Mouse (Mus musculus) CD8-positive naive resting alpha-beta T cell, adult 2 months (primary cell): ENCODE measurements around the gene Cdk4.

Experiments used
- DNase-seq, 2 experiments: peaks; one replicate each; pipeline ENCODE4 v3.0.0; 2022; ENCODE audit warnings: low read depth in 2 of 2, low spot score in 2 of 2

Gene Cdk4

GRCm38 (mm10) chr10:127063239-127063872 lies at the start of gene Cdk4:
Cdk4 (plus strand) TSS chr10:127063534.
- DNase-seq: peak; percentile 92 to 95

- DNase-seq: no peak
Observed at GRCm38 (mm10) chr10:127016488-127016887, 46.8 kb upstream of the Cdk4 start.

- DNase-seq: no peak
Observed at GRCm38 (mm10) chr10:127017071-127017470, 46.3 kb upstream of the Cdk4 start.

DNA sequence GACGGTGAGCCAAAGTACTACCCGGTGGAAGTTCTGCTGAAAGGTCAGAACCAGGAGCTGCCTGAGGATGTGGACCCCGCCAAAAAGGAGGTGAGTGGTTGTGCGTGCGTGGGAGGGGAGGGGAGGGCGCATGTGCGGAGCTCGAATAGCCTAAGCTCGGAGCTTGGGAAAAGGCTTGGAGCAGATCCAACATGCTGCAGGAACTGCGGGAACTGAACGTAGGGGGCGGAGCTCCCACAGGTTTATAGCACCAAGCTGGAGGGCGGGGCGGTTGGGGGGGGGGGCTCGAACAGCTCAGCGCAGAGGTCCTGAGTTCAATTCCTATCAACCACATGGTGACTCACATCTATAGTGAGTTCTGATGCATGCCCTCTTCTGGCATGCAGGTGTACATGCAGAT lies 44.9 kb upstream of the Cdk4 start:
- DNase-seq: no peak

GRCm38 (mm10) chr10:127030336-127031296 lies 32.7 kb upstream of the Cdk4 start, which contains the start of gene Tsfm:
Tsfm (minus strand) TSS chr10:127030840.
- DNase-seq: peak; percentile 82 to 86

DNA sequence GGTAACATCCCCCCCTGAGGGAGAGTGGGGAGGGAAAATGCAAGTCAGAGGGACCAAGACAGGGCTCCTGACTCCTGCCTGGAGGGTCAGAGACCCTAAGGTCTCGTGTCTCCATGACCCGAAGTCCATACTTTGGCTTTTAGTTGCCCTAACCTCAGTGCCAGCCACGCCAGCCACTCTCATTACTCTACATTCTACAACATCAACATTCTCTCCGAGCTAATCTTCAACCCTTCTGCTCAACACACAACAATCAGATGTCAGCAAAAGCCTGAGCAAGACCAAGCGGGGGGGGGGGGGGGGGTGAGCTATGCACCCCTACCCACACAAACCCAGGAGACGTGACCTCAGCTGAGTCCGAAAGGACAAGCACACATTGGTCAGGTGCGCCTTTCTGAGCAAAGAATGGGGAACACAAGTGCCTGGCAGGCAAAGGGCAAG lies 30.0 kb upstream of the Cdk4 start:
- no peak for DNase-seq

DNA sequence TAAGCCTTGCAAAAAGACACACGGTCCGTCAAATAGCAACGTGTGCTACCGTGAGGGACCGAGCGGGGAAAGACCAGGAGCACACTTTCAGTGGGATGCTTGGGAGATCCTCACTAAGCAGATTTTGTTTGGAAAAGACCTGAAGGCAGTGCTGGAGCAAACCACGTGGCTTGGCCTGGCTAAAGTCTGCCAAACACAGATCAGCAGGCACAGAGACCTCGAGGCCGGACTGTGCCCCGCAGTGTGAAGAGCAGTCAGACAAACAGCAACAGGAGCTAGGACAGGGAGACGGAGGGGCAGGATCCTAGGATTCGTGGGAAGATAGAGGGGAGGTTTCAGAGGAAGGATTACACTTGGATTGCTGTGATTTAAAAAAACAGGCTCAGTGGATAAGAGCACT lies 27.1 kb upstream of the Cdk4 start:
- no peak for DNase-seq

DNA sequence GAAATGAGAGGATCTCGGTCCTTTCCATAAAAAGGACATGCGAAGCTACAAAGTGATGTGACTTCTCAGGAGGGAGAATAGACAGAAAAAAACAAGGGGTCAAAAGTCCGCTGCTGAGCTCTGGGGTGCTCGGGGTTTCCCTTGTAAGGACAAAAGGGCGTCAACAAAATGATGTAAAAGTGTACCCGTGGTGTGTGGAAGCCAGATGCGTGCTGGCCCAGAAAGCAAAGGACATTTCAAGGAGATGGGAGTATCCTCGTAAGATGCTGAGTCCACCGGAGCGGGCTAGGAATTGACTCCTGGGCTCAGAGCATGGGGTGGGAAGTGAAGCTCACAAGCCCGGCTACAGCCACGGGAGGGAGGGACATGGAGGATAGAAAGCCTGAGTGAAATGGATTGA lies 25.7 kb upstream of the Cdk4 start:
- no peak for DNase-seq

GRCm38 (mm10) chr10:127040569-127041214 lies 22.6 kb upstream of the Cdk4 start:
- DNase-seq: no peak

- peak; percentile 25 to 28 for DNase-seq
Observed at GRCm38 (mm10) chr10:127041274-127041766, 22.0 kb upstream of the Cdk4 start, which contains the start of the genes Mettl1 and Eef1akmt3. Mettl1 (plus strand) TSS chr10:127041414. Eef1akmt3 (minus strand) TSS chr10:127041513.

GRCm38 (mm10) chr10:127041774-127042338 lies 21.5 kb upstream of the Cdk4 start:
- DNase-seq: peak; percentile 75 to 85

DNA sequence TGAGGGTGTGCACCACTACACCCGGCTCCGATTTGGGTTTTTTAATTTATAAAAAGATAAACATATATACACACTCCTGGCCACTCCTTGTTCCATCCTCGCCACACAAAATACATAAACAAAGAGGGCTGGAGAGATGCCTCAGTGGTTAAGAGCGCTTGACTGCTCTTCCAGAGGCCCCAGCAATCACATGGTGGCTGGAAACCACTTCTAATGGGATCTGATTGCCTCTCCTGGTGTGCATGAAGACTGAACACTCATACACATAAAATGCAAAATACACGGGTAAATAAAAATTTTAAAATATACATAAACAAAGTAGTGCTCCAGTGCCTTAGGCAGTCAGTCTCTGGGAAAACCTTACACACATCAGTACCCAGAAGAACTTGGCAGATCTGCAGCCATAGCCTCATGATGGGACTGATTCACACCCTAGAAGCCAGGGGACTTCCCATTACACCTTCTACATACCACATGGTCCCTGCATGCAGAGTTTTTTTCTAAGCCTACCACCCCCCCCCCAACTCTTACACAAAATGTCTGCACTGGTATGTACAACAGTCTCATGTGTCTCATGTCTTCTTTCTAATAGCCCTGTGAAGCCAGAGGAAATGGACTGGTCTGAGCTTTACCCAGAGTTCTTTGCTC lies 20.7 kb upstream of the Cdk4 start:
- DNase-seq: no peak

- no peak for DNase-seq
Observed at GRCm38 (mm10) chr10:127043187-127043586, 20.1 kb upstream of the Cdk4 start.

- no peak for DNase-seq
Observed at GRCm38 (mm10) chr10:127047954-127048353, 15.4 kb upstream of the Cdk4 start, which contains the start of gene Cyp27b1. Cyp27b1 (plus strand) TSS chr10:127048250.

- DNase-seq: no peak
Observed at GRCm38 (mm10) chr10:127048608-127049394, 14.5 kb upstream of the Cdk4 start.

GRCm38 (mm10) chr10:127049395-127050118 lies 13.8 kb upstream of the Cdk4 start:
- peak in 1 of 2 experiments; percentile 41 for DNase-seq

DNA sequence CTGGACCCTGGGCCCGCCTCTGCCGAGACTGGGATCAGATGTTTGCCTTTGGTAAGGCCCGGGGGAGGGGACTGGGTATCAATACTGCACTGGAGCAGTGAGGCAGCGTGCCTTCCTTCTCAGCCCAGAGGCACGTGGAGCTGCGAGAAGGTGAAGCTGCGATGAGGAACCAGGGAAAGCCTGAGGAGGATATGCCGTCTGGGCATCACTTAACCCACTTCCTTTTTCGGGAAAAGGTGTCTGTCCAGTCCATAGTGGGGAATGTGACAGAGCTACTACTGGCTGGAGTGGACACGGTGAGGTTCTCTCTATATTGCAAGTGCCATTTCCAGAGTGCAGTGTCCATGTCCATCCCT lies 13.2 kb upstream of the Cdk4 start:
- no peak for DNase-seq

GRCm38 (mm10) chr10:127054646-127055045 lies 8.7 kb upstream of the Cdk4 start:
- no peak for DNase-seq

DNA sequence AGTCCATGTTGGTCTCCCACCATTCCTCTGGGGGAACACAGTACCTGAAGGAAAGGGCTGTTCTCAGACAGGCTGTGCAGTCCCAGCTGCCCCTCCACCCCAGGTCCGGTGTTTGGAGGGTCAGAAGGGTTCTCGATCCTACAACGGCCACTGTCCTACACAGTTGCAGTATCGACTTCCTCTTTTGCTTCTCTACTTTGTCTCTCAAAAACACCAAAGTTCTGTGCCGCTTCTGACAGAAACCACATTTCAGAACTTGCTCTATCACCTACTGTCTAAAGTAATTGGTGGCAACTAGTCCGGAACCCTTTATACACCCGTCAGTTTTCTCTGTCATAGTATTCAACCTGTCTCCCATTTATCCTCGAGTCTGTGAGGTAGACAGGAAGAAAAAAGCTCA lies 7.9 kb upstream of the Cdk4 start:
- no peak for DNase-seq
